Mouse (Mus musculus) embryonic stem cell, embryonic (primary cell): ENCODE measurements around the gene Zfp326.

ENCODE experiments used
- CTCF ChIA-PET, 4 experiments: fragments of 300-600 bp in 2 of 4; fragments of 350-600 bp in 2 of 4; sonication (Branson Sonifier 250); formaldehyde crosslinking; loops; one replicate each; lab custom pipeline; 2022; ENCODE audit warnings: inconsistent platforms in 2 of 4; lab: Charles Lee
- POLR2A ChIA-PET, 4 experiments: fragments of 300-600 bp in 2 of 4; fragments of 350-600 bp in 2 of 4; sonication (Branson Sonifier 250); formaldehyde crosslinking; loops; one replicate each; lab custom pipeline; 2022; ENCODE audit warnings: antibody characterized with exemption in 4 of 4, inconsistent platforms in 1 of 4; lab: Charles Lee

The Zfp326 gene

GRCm38 (mm10) chr5:105859716-105860460, 16.5 kb upstream of the Zfp326 start:
- POLR2A ChIA-PET: interaction anchor here in 3 of 4 experiments (0.7 to 2.0 kb wide), 25 partner anchors 9 to 839 kb away, joined by 3 to 12 read pairs (median 4); partner anchors contain the start of gene Lrrc8d (in 2 of the 3)
- CTCF ChIA-PET: interaction anchor here in 3 of 4 experiments (0.7 to 1.5 kb wide), 3 partner anchors 8 to 263 kb away, joined by 3 to 4 read pairs (median 3); no protein-coding TSS in a partner anchor

DNA sequence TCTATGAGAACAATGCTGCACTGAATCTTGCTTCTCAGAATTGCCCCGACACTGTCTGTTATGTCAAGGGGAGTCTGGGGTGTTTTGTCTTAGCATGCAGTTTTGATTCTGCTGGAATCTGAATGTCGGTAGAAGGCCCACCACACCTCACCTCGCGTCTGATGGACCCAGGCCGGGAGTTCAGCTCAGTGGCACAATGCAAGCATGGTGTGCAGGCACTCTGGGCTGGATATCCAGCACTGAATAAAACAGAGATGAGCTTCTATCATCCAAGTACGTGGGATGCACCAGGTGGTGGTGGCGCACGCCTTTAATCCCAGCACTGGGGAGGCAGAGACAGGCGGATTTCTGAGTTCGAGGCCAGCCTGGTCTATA, 15.9 kb upstream of the Zfp326 start:
- CTCF ChIA-PET: interaction anchor here in 1 of 4 experiments (0.5 to 1.2 kb wide), 2 partner anchors 176 to 263 kb away, joined by 3 to 4 read pairs; no protein-coding TSS in a partner anchor
- POLR2A ChIA-PET: interaction anchor here in 2 of 4 experiments (0.7 to 2.0 kb wide), 7 partner anchors 8 to 212 kb away, joined by 3 to 8 read pairs (median 4); no protein-coding TSS in a partner anchor

- CTCF ChIA-PET: interaction anchor here in 1 of 4 experiments (1.2 kb wide), 1 partner anchor 177 kb away, joined by 3 read pairs; no protein-coding TSS in a partner anchor
- POLR2A ChIA-PET: interaction anchor here in 2 of 4 experiments (0.6 to 1.6 kb wide), 3 partner anchors 43 to 378 kb away, joined by 3 to 5 read pairs (median 3); no protein-coding TSS in a partner anchor
Measured at GRCm38 (mm10) chr5:105861616-105862015, 14.7 kb upstream of the Zfp326 start.

GRCm38 (mm10) chr5:105865110-105865628, 11.2 kb upstream of the Zfp326 start:
- ChIA-PET CTCF (interaction anchor here (0.7 to 1.7 kb wide), 5 partner anchors 30 to 1920 kb away, joined by 3 to 11 read pairs (median 3); no protein-coding TSS in a partner anchor), POLR2A (interaction anchor here in 1 of 4 experiments (0.6 to 1.4 kb wide), 4 partner anchors 15 to 175 kb away, joined by 3 to 4 read pairs (median 4); no protein-coding TSS in a partner anchor)

DNA sequence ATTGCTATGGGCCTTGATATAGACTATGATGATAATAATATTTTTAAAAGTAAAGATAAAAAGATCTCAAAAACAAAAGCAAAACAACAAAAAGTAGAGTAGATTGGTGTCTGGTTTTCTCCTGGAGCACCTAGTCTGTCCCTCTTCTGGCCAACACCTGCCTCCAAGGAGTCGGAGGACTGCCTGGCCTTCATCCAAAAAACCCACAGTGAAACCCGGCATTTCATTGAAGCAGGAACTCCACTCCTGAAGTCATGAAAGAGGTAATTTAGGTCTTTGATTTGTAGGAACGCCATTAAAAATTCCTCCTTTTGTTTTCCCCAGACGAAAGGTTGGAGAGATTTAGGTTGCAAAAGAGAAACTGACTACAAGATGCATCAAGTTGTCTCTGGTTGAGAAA, 8.9 kb upstream of the Zfp326 start:
- ChIA-PET CTCF (interaction anchor here in 3 of 4 experiments (0.6 to 2.3 kb wide), 8 partner anchors 8 to 1793 kb away, joined by 3 to 16 read pairs (median 5); no protein-coding TSS in a partner anchor), POLR2A (interaction anchor here in 2 of 4 experiments (0.5 to 0.8 kb wide), 3 partner anchors 145 to 255 kb away, joined by 3 to 5 read pairs (median 3); no protein-coding TSS in a partner anchor)

GRCm38 (mm10) chr5:105867841-105868447, 8.4 kb upstream of the Zfp326 start:
- ChIA-PET CTCF (interaction anchor here in 3 of 4 experiments (0.6 to 2.3 kb wide), 14 partner anchors 8 to 1793 kb away, joined by 3 to 16 read pairs (median 4); no protein-coding TSS in a partner anchor), POLR2A (interaction anchor here in 3 of 4 experiments (0.6 to 2.4 kb wide), 5 partner anchors 9 to 256 kb away, joined by 3 to 8 read pairs (median 3); no protein-coding TSS in a partner anchor)

GRCm38 (mm10) chr5:105868593-105868992, 7.8 kb upstream of the Zfp326 start:
- CTCF ChIA-PET: interaction anchor here in 3 of 4 experiments (0.6 to 2.3 kb wide), 14 partner anchors 9 to 469 kb away, joined by 3 to 16 read pairs (median 3); no protein-coding TSS in a partner anchor

DNA sequence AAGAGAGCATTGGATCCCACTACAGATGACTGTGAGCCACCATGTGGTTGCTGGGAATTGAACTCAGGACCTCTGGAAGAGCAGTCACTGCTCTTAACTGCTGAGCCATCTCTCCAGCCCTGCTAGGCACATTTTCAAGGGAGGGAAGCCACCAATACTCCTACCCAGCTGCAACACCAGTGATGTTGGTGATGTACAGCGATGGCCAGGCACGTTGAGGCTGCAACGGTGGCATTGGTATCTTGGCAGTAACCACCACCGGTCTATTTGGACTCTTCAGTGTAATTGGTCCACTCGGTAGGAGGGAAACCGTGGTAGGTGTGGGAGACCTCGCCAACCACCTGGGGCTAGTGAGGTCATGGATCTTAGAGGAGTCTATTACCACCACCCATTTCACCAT, 6.6 kb upstream of the Zfp326 start:
- CTCF ChIA-PET: interaction anchor here in 1 of 4 experiments (2.2 kb wide), 1 partner anchor 185 kb away, joined by 11 read pairs; no protein-coding TSS in a partner anchor
- POLR2A ChIA-PET: interaction anchor here in 1 of 4 experiments (2.4 kb wide), 1 partner anchor 10 kb away, joined by 8 read pairs; no protein-coding TSS in a partner anchor

More at GRCm38 (mm10) chr5:105868593-105868992, 7.8 kb upstream of the Zfp326 start:
- POLR2A ChIA-PET: interaction anchor here in 3 of 4 experiments (0.6 to 2.4 kb wide), 4 partner anchors 9 to 199 kb away, joined by 3 to 8 read pairs (median 4); no protein-coding TSS in a partner anchor

DNA sequence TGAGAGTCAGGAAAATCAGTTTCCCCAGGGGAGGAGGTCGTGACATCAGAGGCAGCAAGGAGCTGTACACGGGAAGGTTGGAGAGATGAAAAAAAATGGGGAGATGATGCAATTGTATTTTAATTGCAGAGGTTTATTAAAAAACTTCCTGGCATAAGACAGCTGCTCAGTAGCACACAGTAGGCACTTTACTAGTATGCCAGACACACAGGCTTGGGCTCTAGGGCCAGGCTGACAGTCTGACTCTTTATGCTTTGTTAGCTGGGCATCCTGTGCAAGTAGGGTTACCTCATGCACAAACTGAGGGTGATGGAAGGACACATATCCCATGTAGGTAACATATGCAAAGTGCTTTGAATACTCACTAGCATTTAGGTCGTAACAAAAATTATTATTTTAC, 5.2 kb upstream of the Zfp326 start:
- CTCF ChIA-PET: no interaction called here

DNA sequence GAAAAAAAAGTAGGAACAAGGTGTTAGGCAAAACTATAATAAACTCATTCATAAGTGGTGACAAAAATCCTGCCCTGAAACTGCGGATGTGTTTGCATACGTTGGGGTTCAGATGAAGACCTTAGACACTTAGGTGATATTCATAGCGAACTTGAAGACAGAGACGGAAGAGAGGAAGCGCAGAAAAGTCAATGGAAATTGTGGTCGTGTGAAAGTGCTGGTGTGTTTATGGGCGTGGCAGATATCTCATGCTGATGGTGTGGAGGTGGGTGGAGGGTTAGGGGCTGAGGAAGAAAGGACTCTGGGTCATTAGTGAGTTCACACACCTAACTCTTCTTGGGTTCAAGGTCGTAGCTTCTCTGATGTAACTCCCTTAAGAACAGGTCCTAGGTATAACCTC, 4.2 kb upstream of the Zfp326 start:
- ChIA-PET CTCF (no interaction called here), POLR2A (no interaction called here)

More for the DNA sequence above, 5.2 kb upstream of the Zfp326 start:
- POLR2A ChIA-PET: interaction anchor here in 1 of 4 experiments (0.6 to 1.3 kb wide), 2 partner anchors 12 to 1426 kb away, joined by 3 to 5 read pairs; no protein-coding TSS in a partner anchor

DNA sequence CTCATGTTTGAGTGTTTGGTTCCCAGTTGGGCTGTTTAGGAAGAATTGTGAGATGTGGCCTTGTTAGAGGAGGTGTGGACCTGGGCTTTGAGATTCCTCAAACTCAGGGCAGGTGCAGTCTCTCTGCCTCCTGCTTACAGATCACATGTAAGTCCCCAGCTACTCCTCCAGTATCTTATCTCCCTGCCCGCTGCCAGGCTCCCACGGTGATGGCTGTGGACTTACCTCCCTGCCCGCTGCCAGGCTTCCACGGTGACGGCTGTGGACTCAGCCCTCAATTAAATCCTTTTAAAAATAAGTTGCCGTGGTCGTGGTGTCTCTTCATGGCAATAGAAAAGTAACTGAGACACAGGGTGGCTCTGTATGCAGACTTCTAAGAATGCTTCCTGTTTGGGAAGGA, 3.4 kb upstream of the Zfp326 start:
- ChIA-PET POLR2A (interaction anchor here in 2 of 4 experiments (0.7 to 1.0 kb wide), 3 partner anchors 236 to 591 kb away, joined by 3 read pairs; no protein-coding TSS in a partner anchor), CTCF (no interaction called here)

DNA sequence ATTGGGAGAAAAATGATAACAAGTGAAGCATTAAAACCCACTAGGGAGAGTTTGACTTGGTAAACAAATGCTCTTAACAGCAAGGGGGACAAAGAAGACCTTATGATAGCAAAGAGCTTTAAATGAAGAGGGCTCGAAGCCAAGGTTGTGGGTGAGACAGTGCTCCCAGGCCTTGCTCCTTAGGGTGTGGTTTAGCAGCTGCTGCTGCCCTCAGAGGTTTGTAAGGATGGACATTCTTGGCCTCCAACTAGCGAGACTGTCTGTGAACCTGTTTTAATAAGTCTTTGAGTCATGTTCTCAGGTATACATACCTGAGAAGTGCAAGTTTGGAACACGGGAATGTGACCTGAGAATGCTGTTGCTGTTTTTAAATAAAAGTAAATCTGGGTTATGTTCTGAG, 2.6 kb upstream of the Zfp326 start:
- ChIA-PET CTCF (no interaction called here), POLR2A (interaction anchor here in 2 of 4 experiments (0.5 to 1.1 kb wide), 3 partner anchors 174 to 243 kb away, joined by 3 read pairs; partner anchors contain the start of gene Lrrc8d (in 1 of the 2))

DNA sequence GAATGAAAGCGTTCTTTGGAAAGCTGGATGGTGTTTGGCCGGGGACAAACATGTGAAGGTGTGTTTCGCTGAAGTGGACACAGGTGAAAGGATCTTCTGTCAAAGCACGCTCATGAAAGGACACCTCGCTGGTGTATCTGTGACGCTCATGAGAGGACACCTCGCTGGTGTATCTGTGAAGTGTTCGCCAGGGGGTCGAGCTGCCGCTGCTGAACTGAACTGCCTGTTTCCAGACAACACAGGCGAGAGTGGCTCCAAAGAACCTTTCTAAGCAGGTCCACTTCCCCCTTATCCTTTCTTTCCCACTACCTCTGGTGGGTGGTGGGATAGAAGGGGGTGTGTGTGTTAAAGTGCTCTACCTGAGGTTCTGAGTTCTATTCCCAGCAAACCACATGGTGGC, 1.9 kb upstream of the Zfp326 start:
- CTCF ChIA-PET: no interaction called here
- POLR2A ChIA-PET: interaction anchor here in 1 of 4 experiments (1.1 kb wide), 1 partner anchor 226 kb away, joined by 3 read pairs; no protein-coding TSS in a partner anchor

- ChIA-PET CTCF (no interaction called here), POLR2A (interaction anchor here in 2 of 4 experiments (0.6 to 1.8 kb wide), 7 partner anchors 11 to 382 kb away, joined by 3 to 11 read pairs (median 3); partner anchors contain the start of gene Lrrc8d (in 1 of the 2))
Measured at GRCm38 (mm10) chr5:105876925-105877774, 785 bp downstream of the Zfp326 start.

- CTCF ChIA-PET: no interaction called here
- POLR2A ChIA-PET: interaction anchor here in 1 of 4 experiments (1.6 to 2.0 kb wide), 2 partner anchors 10 to 28 kb away, joined by 5 to 11 read pairs; no protein-coding TSS in a partner anchor
Measured at GRCm38 (mm10) chr5:105887317-105887716, 11.0 kb downstream of the Zfp326 start.

GRCm38 (mm10) chr5:105898161-105898560, 21.8 kb downstream of the Zfp326 start:
- ChIA-PET POLR2A (interaction anchor here in 2 of 4 experiments (0.6 to 1.4 kb wide), 6 partner anchors 9 to 133 kb away, joined by 3 to 5 read pairs (median 4); no protein-coding TSS in a partner anchor), CTCF (no interaction called here)

GRCm38 (mm10) chr5:105909209-105909608, 32.8 kb downstream of the Zfp326 start:
- CTCF ChIA-PET: no interaction called here
- POLR2A ChIA-PET: interaction anchor here in 1 of 4 experiments (0.6 kb wide), 1 partner anchor 10 kb away, joined by 3 read pairs; no protein-coding TSS in a partner anchor
